Mouse (Mus musculus) E14TG2a.4 (cell line): ENCODE results near the gene Ntrk3.

Experiments used
- CTCF ChIP-seq: conservative IDR thresholded peaks from 2 replicates; pipeline ENCODE4 v1.5.1; 2014; ENCODE audit warnings: low read length
- NANOG ChIP-seq: IDR thresholded peaks from 2 replicates; pipeline ENCODE4 v1.6.1; 2014; ENCODE audit warnings: borderline replicate concordance, low read length, mixed read lengths
- POU5F1 ChIP-seq: IDR thresholded peaks from 2 replicates; pipeline ENCODE4 v1.6.1; 2014; ENCODE audit warnings: low read length, borderline replicate concordance

DNA sequence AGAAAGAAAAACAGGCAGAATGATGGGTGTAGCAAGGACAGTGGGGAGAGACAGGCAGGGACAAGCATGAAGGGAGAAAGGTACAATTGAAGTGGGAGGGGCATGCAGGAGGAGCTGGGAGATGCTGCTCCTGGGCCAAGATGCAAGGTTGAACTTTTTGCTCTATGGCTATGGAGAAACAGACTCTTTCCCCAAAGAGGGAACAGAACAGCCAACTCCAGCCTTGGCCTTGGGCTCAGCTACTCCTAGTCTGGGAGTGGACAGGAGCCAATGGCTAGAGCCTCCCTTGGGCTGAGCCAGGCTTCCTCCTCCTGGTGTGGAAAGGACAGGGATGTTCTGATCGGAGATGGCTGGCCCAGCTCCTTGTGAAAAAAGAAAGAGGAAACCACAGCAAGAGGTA is 145.6 kb downstream of the Ntrk3 start:
- TF ChIP-seq CTCF = no peak
- TF ChIP-seq POU5F1 = no peak
- no peak for TF ChIP-seq NANOG
